Mouse (Mus musculus) CH12.LX (cell line): Measurements from ENCODE around the gene Rhot1. TPM values are rescaled to one million over a fixed set of nuclear protein-coding genes. Genes with fewer than 3 reads are reported as not detected.

Source experiments
- DNase-seq: peaks from one replicate; pipeline ENCODE4 v3.0.0-alpha.2; 2013; ENCODE audit errors: extremely low read depth
- H3K27ac ChIP-seq: 2 replicates; pipeline ENCODE4 v1.5.1; 2012; ENCODE audit warnings: low read depth, mild to moderate bottlenecking, control low read depth, moderate library complexity; ENCODE audit not compliant: insufficient read depth
- H3K27me3 ChIP-seq: replicated peaks from 2 replicates; pipeline ENCODE3; 2012; ENCODE audit warnings: inconsistent platforms
- H3K36me3 ChIP-seq, 2 experiments: replicated peaks in 1 of 2; 2 replicates each; pipeline versions ENCODE3 to v1.6.1; 2012; ENCODE audit warnings: inconsistent platforms in 1 of 2, low read length in 1 of 2, mild to moderate bottlenecking in 1 of 2, mixed read lengths in 1 of 2, moderate library complexity in 1 of 2; ENCODE audit not compliant: control insufficient read depth in 1 of 2, insufficient read depth in 1 of 2
- H3K4me1 ChIP-seq, 2 experiments: 2 replicates each; pipeline ENCODE4 v1.6.1; 2012; ENCODE audit warnings: inconsistent platforms in 1 of 2, moderate library complexity in 1 of 2; ENCODE audit not compliant: insufficient read depth in 2 of 2, control insufficient read depth in 1 of 2
- H3K4me2 ChIP-seq: 2 replicates; pipeline ENCODE4 v1.6.1; 2012; ENCODE audit warnings: low read depth, mild to moderate bottlenecking, control low read depth; ENCODE audit not compliant: poor library complexity, insufficient read depth, severe bottlenecking
- H3K4me3 ChIP-seq, 3 experiments: fragments of 150-350 bp in 1 of 3; sonication (generic) in 1 of 3; replicated peaks in 1 of 3; 2 replicates each; pipeline versions ENCODE3 to v1.5.1; 2011 to 2012; ENCODE audit warnings: low read depth in 2 of 3, low read length in 2 of 3, mild to moderate bottlenecking in 2 of 3, moderate library complexity in 2 of 3, control low read depth in 1 of 3, improper control_type of control experiment in 1 of 3, inconsistent platforms in 1 of 3, mixed read lengths in 1 of 3; ENCODE audit not compliant: poor library complexity in 1 of 3
- H3K79me2 ChIP-seq: replicated peaks from 2 replicates; pipeline ENCODE4 v1.6.1; 2012; ENCODE audit warnings: mild to moderate bottlenecking, moderate library complexity; ENCODE audit not compliant: control insufficient read depth, poor library complexity, insufficient read depth, severe bottlenecking; ENCODE audit errors: extremely low read depth
- H3K9ac ChIP-seq: 2 replicates; pipeline ENCODE4 v1.6.1; 2012; ENCODE audit warnings: low read depth, mild to moderate bottlenecking, control low read depth, moderate library complexity; ENCODE audit not compliant: insufficient read depth
- H3K9me3 ChIP-seq: replicated peaks from 2 replicates; pipeline ENCODE3; 2012; ENCODE audit warnings: low read length, inconsistent platforms, mixed read lengths
- BHLHE40 ChIP-seq: IDR thresholded peaks from 2 replicates; pipeline ENCODE4 v1.6.1; 2011; ENCODE audit warnings: mild to moderate bottlenecking, low read depth, low read length, improper control_type of control experiment
- CHD1 ChIP-seq: IDR thresholded peaks from 2 replicates; pipeline ENCODE4 v1.6.1; 2012; ENCODE audit warnings: low read depth, low read length, improper control_type of control experiment, inconsistent platforms
- CTCF ChIP-seq, 2 experiments: IDR thresholded peaks in 1 of 2; conservative IDR thresholded peaks in 1 of 2; 2 replicates each; pipeline ENCODE4 v1.5.1; 2011 to 2012; ENCODE audit warnings: low read depth in 2 of 2, low read length in 2 of 2, improper control_type of control experiment in 1 of 2, inconsistent platforms in 1 of 2, mild to moderate bottlenecking in 1 of 2, moderate library complexity in 1 of 2
- E2F4 ChIP-seq: IDR thresholded peaks from 2 replicates; pipeline ENCODE4 v1.6.1; 2011; ENCODE audit warnings: low read depth, low read length, improper control_type of control experiment; ENCODE audit not compliant: insufficient replicate concordance
- ELF1 ChIP-seq: IDR thresholded peaks from 2 replicates; pipeline ENCODE4 v1.6.1; 2014; ENCODE audit warnings: low read depth, mild to moderate bottlenecking, inconsistent platforms, low read length, improper control_type of control experiment
- HCFC1 ChIP-seq: IDR thresholded peaks from 2 replicates; pipeline ENCODE4 v1.6.1; 2012; ENCODE audit warnings: low read depth, mild to moderate bottlenecking, inconsistent platforms, low read length, improper control_type of control experiment
- JUN ChIP-seq: IDR thresholded peaks from 2 replicates; pipeline ENCODE4 v1.6.1; 2011; ENCODE audit warnings: low read depth, mild to moderate bottlenecking, low read length, improper control_type of control experiment, moderate library complexity; ENCODE audit not compliant: insufficient read depth
- JUND ChIP-seq: conservative IDR thresholded peaks from 2 replicates; pipeline ENCODE4 v1.6.1; 2011; ENCODE audit warnings: low read depth, low read length, improper control_type of control experiment
- KAT2A ChIP-seq: IDR thresholded peaks from 2 replicates; pipeline ENCODE4 v1.6.1; 2012; ENCODE audit warnings: low read length, improper control_type of control experiment, inconsistent platforms; ENCODE audit not compliant: insufficient replicate concordance
- MAFK ChIP-seq: IDR thresholded peaks from 2 replicates; pipeline ENCODE4 v1.6.1; 2011; ENCODE audit warnings: low read length, improper control_type of control experiment; ENCODE audit not compliant: insufficient replicate concordance
- MAX ChIP-seq: IDR thresholded peaks from 2 replicates; pipeline ENCODE4 v1.6.1; 2011; ENCODE audit warnings: low read length, improper control_type of control experiment
- MEF2A ChIP-seq: IDR thresholded peaks from 2 replicates; pipeline ENCODE4 v1.6.1; 2014; ENCODE audit warnings: low read depth, mild to moderate bottlenecking, inconsistent platforms, low read length, improper control_type of control experiment, borderline replicate concordance
- MYC ChIP-seq: IDR thresholded peaks from 2 replicates; pipeline ENCODE4 v1.6.1; 2011; ENCODE audit warnings: low read depth, mild to moderate bottlenecking, improper control_type of control experiment, low read length
- NRF1 ChIP-seq: IDR thresholded peaks from 2 replicates; pipeline ENCODE4 v1.6.1; 2014; ENCODE audit warnings: low read depth, mild to moderate bottlenecking, inconsistent platforms, low read length, improper control_type of control experiment, moderate library complexity
- PAX5 ChIP-seq: IDR thresholded peaks from 2 replicates; pipeline ENCODE4 v1.6.1; 2012; ENCODE audit warnings: low read length, inconsistent platforms, mixed read lengths
- POLR2AphosphoS2 ChIP-seq: IDR thresholded peaks from 2 replicates; pipeline ENCODE4 v1.6.1; 2011; ENCODE audit warnings: low read depth, low read length, improper control_type of control experiment
- RAD21 ChIP-seq: IDR thresholded peaks from 2 replicates; pipeline ENCODE4 v1.6.1; 2011; ENCODE audit warnings: low read depth, mild to moderate bottlenecking, low read length, improper control_type of control experiment, moderate library complexity
- RCOR1 ChIP-seq: conservative IDR thresholded peaks from 2 replicates; pipeline ENCODE4 v1.6.1; 2012; ENCODE audit warnings: low read depth, mild to moderate bottlenecking, inconsistent platforms, low read length, improper control_type of control experiment
- SMC3 ChIP-seq: IDR thresholded peaks from 2 replicates; pipeline ENCODE4 v1.6.1; 2011; ENCODE audit warnings: low read depth, low read length, improper control_type of control experiment
- TBP ChIP-seq: conservative IDR thresholded peaks from 2 replicates; pipeline ENCODE4 v1.6.1; 2011; ENCODE audit warnings: low read depth, low read length, improper control_type of control experiment
- USF1 ChIP-seq: IDR thresholded peaks from 2 replicates; pipeline ENCODE4 v1.6.1; 2014; ENCODE audit warnings: low read depth, mild to moderate bottlenecking, inconsistent platforms, low read length, improper control_type of control experiment
- USF2 ChIP-seq: conservative IDR thresholded peaks from 2 replicates; pipeline ENCODE4 v1.6.1; 2011; ENCODE audit warnings: low read depth, low read length, improper control_type of control experiment
- ZC3H11A ChIP-seq: IDR thresholded peaks from 2 replicates; pipeline ENCODE4 v1.6.1; 2012; ENCODE audit warnings: low read depth, mild to moderate bottlenecking, inconsistent platforms, low read length, improper control_type of control experiment
- ZNF384 ChIP-seq: IDR thresholded peaks from 2 replicates; pipeline ENCODE4 v1.6.1; 2012; ENCODE audit warnings: low read depth, low read length, improper control_type of control experiment, inconsistent platforms
- dilution Hi-C: fragments of 300-500 bp; cut with MboI; formaldehyde crosslinking; loops from 2 replicates; pipeline ENCODE4 v1.14.3; 2020; ENCODE audit warnings: low sequenced_read_pairs; ENCODE audit not compliant: extremely low pct_unique_long_range_greater_than_20kb, extremely low pct_ligation_motif_present
- in situ Hi-C: fragments of 300-500 bp; cut with MboI; formaldehyde crosslinking; loops from 3 replicates; pipeline ENCODE4 v1.14.3; 2019; ENCODE audit warnings: low sequenced_read_pairs, low pct_ligation_motif_present, low pct_unique_long_range_greater_than_20kb, mixed read lengths
- polyA plus RNA-seq: library from polyadenylated mRNA; unstranded; fragments of >175 nt; gene quantifications from 2 replicates; pipeline ENCODE4 v1.2.1, GENCODE M21; 2012; ENCODE audit warnings: low read depth; ENCODE audit not compliant: insufficient read length
- total RNA-seq, 2 experiments: library from RNA; depleted of rRNA; stranded (reverse); fragments of 300-350 nt in 1 of 2; fragments of >200 nt in 1 of 2; gene quantifications; 2 replicates each; pipeline ENCODE4 v1.2.3; 2012 to 2014

Rhot1 gene
- total and polyA plus RNA-seq, 3 experiments, result 33.1 to 73.3 (median 61.0) TPM

- H3K9me3 ChIP-seq, result no peaks in the 10 kb centered on the region
- in situ Hi-C loops, result no loop called here
- no peaks in the 10 kb centered on the region for H3K27me3 ChIP-seq
- no peak overlapping the region for H3K4me2 ChIP-seq
- peaks cover 0 to 1% of the 10 kb centered on the region in 2 experiments for H3K36me3 ChIP-seq
- H3K4me3 ChIP-seq, result no peak overlapping the region
- no peaks in the 10 kb centered on the region for H3K79me2 ChIP-seq
- no peak overlapping the region for H3K9ac ChIP-seq
- DNase-seq, result no peak
- H3K27ac ChIP-seq, result no peak overlapping the region
- H3K4me1 ChIP-seq, result peaks cover 14 to 59% of the 10 kb centered on the region in 2 experiments
- TF ChIP-seq KAT2A (no peak), CHD1 (no peak), PAX5 (no peak), JUND (no peak), ZC3H11A (no peak), TBP (no peak), POLR2AphosphoS2 (no peak), USF1 (no peak), ELF1 (no peak), NRF1 (no peak), E2F4 (no peak), ZNF384 (no peak), CTCF (conservative IDR thresholded peaks at IDR 0.05 in 1 of 2, IDR thresholded peaks at IDR 0.05 in 1 of 2; ENCODE audit: low read depth in 2 of 2, low read length in 2 of 2) (no peak), MYC (no peak), HCFC1 (no peak), USF2 (no peak), JUN (no peak), MAFK (no peak), MAX (no peak)
- TF ChIP-seq, all 38 proteins: peak for 0
- dilution Hi-C loops, result no loop called here
Measured at GRCm38 (mm10) chr11:80178316-80178715, 30.5 kb upstream of the Rhot1 start.

- Histone ChIP-seq H3K27me3 (no peaks in the 10 kb centered on the region), H3K9me3 (peaks cover 3% of the 10 kb centered on the region), H3K4me2 (no peak overlapping the region), H3K9ac (no peak overlapping the region), H3K4me1 (peaks cover 9 to 44% of the 10 kb centered on the region in 2 experiments), H3K4me3 (no peak overlapping the region), H3K36me3 (peaks cover 3 to 7% of the 10 kb centered on the region in 2 experiments), H3K27ac (no peak overlapping the region), H3K79me2 (peaks cover 9% of the 10 kb centered on the region)
- dilution Hi-C loops (no loop called here), in situ Hi-C loops (no loop called here)
- DNase-seq, result peak; percentile 59
- TF ChIP-seq ZNF384, result peak; percentile 94
- peak; percentile 51 for TF ChIP-seq RAD21
- no peak for TF ChIP-seq RCOR1
- TF ChIP-seq SMC3, result peak; percentile 46; the same call in 1 of the 2 replicates
- TF ChIP-seq BHLHE40, result no peak
- peak; percentile 78 for TF ChIP-seq MYC
- peak in 1 of 2 experiments; percentile 76; a peak in 2 of 4 replicates for TF ChIP-seq CTCF (conservative IDR thresholded peaks at IDR 0.05 in 1 of 2, IDR thresholded peaks at IDR 0.05 in 1 of 2; ENCODE audit: low read depth in 2 of 2, low read length in 2 of 2)
- TF ChIP-seq MEF2A, result no peak
Measured at GRCm38 (mm10) chr11:80181021-80181749, 27.6 kb upstream of the Rhot1 start.
